Mouse (Mus musculus) lung, embryonic 15.5 days (tissue): ENCODE data around the gene Syngr4. TPM values are rescaled to one million over a fixed set of nuclear protein-coding genes. Genes with fewer than 3 reads are reported as not detected.

Experiments
- ATAC-seq: fragments of 200-750 bp; cut with Nextera tagmentation; 2 replicates; pipeline ENCODE4 v1.8.0; 2017; ENCODE audit warnings: moderate number of reproducible peaks, borderline replicate concordance; ENCODE audit not compliant: low FRiP score, low TSS enrichment; ENCODE audit errors: extremely low read depth
- H3K27ac ChIP-seq: fragments of 300-500 bp; sonication (generic); 2 replicates; pipeline ENCODE4 v1.5.1; 2015; ENCODE audit warnings: moderate library complexity, mild to moderate bottlenecking, inconsistent platforms
- H3K27me3 ChIP-seq: fragments of 300-500 bp; sonication (generic); 2 replicates; pipeline ENCODE4 v1.6.1; 2015; ENCODE audit warnings: inconsistent platforms
- H3K36me3 ChIP-seq: fragments of 300-500 bp; sonication (generic); 2 replicates; pipeline ENCODE4 v1.6.1; 2015; ENCODE audit warnings: inconsistent platforms
- H3K4me1 ChIP-seq: fragments of 300-500 bp; sonication (generic); 2 replicates; pipeline ENCODE4 v1.6.1; 2015; ENCODE audit warnings: inconsistent platforms
- H3K4me2 ChIP-seq: fragments of 300-500 bp; sonication (generic); 2 replicates; pipeline ENCODE4 v1.6.1; 2015; ENCODE audit warnings: inconsistent platforms, mild to moderate bottlenecking, moderate library complexity
- H3K4me3 ChIP-seq: fragments of 300-500 bp; sonication (generic); 2 replicates; pipeline ENCODE4 v1.5.1; 2015; ENCODE audit warnings: mild to moderate bottlenecking, inconsistent platforms
- H3K9ac ChIP-seq: fragments of 300-500 bp; sonication (generic); 2 replicates; pipeline ENCODE4 v1.6.1; 2015; ENCODE audit warnings: inconsistent platforms
- H3K9me3 ChIP-seq: fragments of 300-500 bp; sonication (generic); 2 replicates; pipeline ENCODE4 v1.6.1; 2016; ENCODE audit warnings: inconsistent platforms
- WGBS: fragments of 180-500 bp; shearing (Covaris S2); methylation state at CpG from one replicate; pipeline ENCODE4 v1.1.7; 2015; 5-methylcytosine and 5-hydroxymethylcytosine counted together
- polyA plus RNA-seq: library from polyadenylated mRNA; unstranded; fragments of >200 nt; fragmentation: Nextera tagmentation; extraction: Ambion mirVana; gene quantifications from 2 replicates; pipeline ENCODE4 v1.2.1, GENCODE M21; 2015

Syngr4 gene
- polyA plus RNA-seq, 1 experiment from 2014 or later = 1.1 TPM

- ATAC-seq = no peak
- Histone ChIP-seq H3K4me1 (peaks cover 54% of the 10 kb centered on the region), H3K9me3 (no peaks in the 10 kb centered on the region), H3K36me3 (0 out of 2 replicates have a peak, but pooled peaks cover 3% of the 10 kb centered on the region), H3K4me3 (no peak overlapping the region), H3K27me3 (no peaks in the 10 kb centered on the region), H3K27ac (peak overlapping the region; percentile 96), H3K9ac (no peak overlapping the region), H3K4me2 (peak overlapping the region; percentile 65)
- 75% methylated on average over 12 of the region's 12 CpGs for WGBS
Measured at GRCm38 (mm10) chr7:45921950-45922600, 25.6 kb upstream of the Syngr4 start.

GRCm38 (mm10) chr7:45921242-45921621 lies 24.7 kb upstream of the Syngr4 start, which contains the start of gene Emp3:
Gene Emp3, minus strand, starts transcription at chr7:45921404.
- Histone ChIP-seq H3K9me3 (no peaks in the 10 kb centered on the region), H3K27ac (peak within 1 kb of the TSS; percentile 96), H3K27me3 (no peaks in the 10 kb centered on the region), H3K36me3 (0 out of 2 replicates have a peak, but pooled peaks cover 3% of the 10 kb centered on the region), H3K4me1 (peaks cover 61% of the 10 kb centered on the region), H3K4me2 (peak within 1 kb of the TSS; percentile 65), H3K4me3 (peak within 1 kb of the TSS; percentile 48), H3K9ac (peak within 1 kb of the TSS; percentile 58)
- no peak for ATAC-seq
- 9% methylated on average over 9 of the region's 9 CpGs for WGBS

- 0 out of 2 replicates have a peak, but pooled peaks cover 3% of the 10 kb centered on the region for H3K36me3 ChIP-seq
- ATAC-seq = no peak
- WGBS = 19% methylated on average over 9 of the region's 9 CpGs
- no peaks in the 10 kb centered on the region for H3K27me3 ChIP-seq
- peak overlapping the region; percentile 58 for H3K9ac ChIP-seq
- peak overlapping the region; percentile 96 for H3K27ac ChIP-seq
- peak overlapping the region; percentile 48 for H3K4me3 ChIP-seq
- H3K9me3 ChIP-seq = no peaks in the 10 kb centered on the region
- H3K4me1 ChIP-seq = peaks cover 66% of the 10 kb centered on the region
- peak overlapping the region; percentile 65 for H3K4me2 ChIP-seq
Measured at GRCm38 (mm10) chr7:45920583-45921241, 24.2 kb upstream of the Syngr4 start.

- 0 out of 2 replicates have a peak overlapping the region, but pooled peaks have one; percentile 96 for H3K27ac ChIP-seq
Measured at GRCm38 (mm10) chr7:45919761-45920160, 23.2 kb upstream of the Syngr4 start.

GRCm38 (mm10) chr7:45919083-45919671 lies 22.7 kb upstream of the Syngr4 start:
- no peak overlapping the region for H3K27ac ChIP-seq
- 0 out of 2 replicates have a peak overlapping the region, but pooled peaks have one; percentile 48 for H3K4me3 ChIP-seq
- no peak overlapping the region for H3K9ac ChIP-seq
- H3K27me3 ChIP-seq = no peaks in the 10 kb centered on the region
- 0 out of 2 replicates have a peak, but pooled peaks cover 3% of the 10 kb centered on the region for H3K36me3 ChIP-seq
- 66% methylated on average over 14 of the region's 14 CpGs for WGBS
- H3K4me1 ChIP-seq = peaks cover 61% of the 10 kb centered on the region
- ATAC-seq = no peak
- H3K4me2 ChIP-seq = peak overlapping the region; percentile 65
- H3K9me3 ChIP-seq = no peaks in the 10 kb centered on the region

More at GRCm38 (mm10) chr7:45919761-45920160, 23.2 kb upstream of the Syngr4 start:
- Histone ChIP-seq H3K4me2 (peak overlapping the region; percentile 65), H3K27me3 (no peaks in the 10 kb centered on the region), H3K4me1 (peaks cover 66% of the 10 kb centered on the region), H3K36me3 (0 out of 2 replicates have a peak, but pooled peaks cover 3% of the 10 kb centered on the region), H3K9me3 (no peaks in the 10 kb centered on the region), H3K9ac (peak overlapping the region; percentile 58), H3K4me3 (peak overlapping the region; percentile 48)
- 67% methylated on average over 4 of the region's 4 CpGs for WGBS
- ATAC-seq = no peak

- H3K4me2 ChIP-seq = peak overlapping the region; percentile 56
- no peaks in the 10 kb centered on the region for H3K27me3 ChIP-seq
- 0 out of 2 replicates have a peak, but pooled peaks cover 3% of the 10 kb centered on the region for H3K36me3 ChIP-seq
- H3K9ac ChIP-seq = peak overlapping the region; percentile 35; the same call in 1 of the 2 replicates
- no peaks in the 10 kb centered on the region for H3K9me3 ChIP-seq
- 82% methylated on average over 15 of the region's 15 CpGs for WGBS
- H3K27ac ChIP-seq = peak overlapping the region; percentile 86
- peaks cover 56% of the 10 kb centered on the region for H3K4me1 ChIP-seq
- H3K4me3 ChIP-seq = no peak overlapping the region
- ATAC-seq = no peak
Measured at GRCm38 (mm10) chr7:45917926-45918325, 21.4 kb upstream of the Syngr4 start.

GRCm38 (mm10) chr7:45917004-45917704 lies 20.6 kb upstream of the Syngr4 start:
- H3K4me2 ChIP-seq = peak overlapping the region; percentile 56
- H3K9ac ChIP-seq = peak overlapping the region; percentile 35
- peak; percentile 2; the same call in 1 of the 2 replicates for ATAC-seq
- 10% methylated on average over 13 of the region's 13 CpGs for WGBS
- peak overlapping the region; percentile 86 for H3K27ac ChIP-seq
- no peaks in the 10 kb centered on the region for H3K9me3 ChIP-seq
- peaks cover 49% of the 10 kb centered on the region for H3K4me1 ChIP-seq
- H3K36me3 ChIP-seq = 0 out of 2 replicates have a peak, but pooled peaks cover 3% of the 10 kb centered on the region
- no peaks in the 10 kb centered on the region for H3K27me3 ChIP-seq
- peak overlapping the region; percentile 31 for H3K4me3 ChIP-seq

GRCm38 (mm10) chr7:45916056-45917003 lies 19.8 kb upstream of the Syngr4 start:
- WGBS = 34% methylated on average over 26 of the region's 26 CpGs
- Histone ChIP-seq H3K4me3 (peak overlapping the region; percentile 31), H3K27ac (peak overlapping the region; percentile 86), H3K9ac (peak overlapping the region; percentile 29), H3K4me1 (peaks cover 40% of the 10 kb centered on the region), H3K4me2 (peak overlapping the region; percentile 56), H3K27me3 (no peaks in the 10 kb centered on the region), H3K9me3 (no peaks in the 10 kb centered on the region), H3K36me3 (0 out of 2 replicates have a peak, but pooled peaks cover 3% of the 10 kb centered on the region)
- ATAC-seq = peak; percentile 83

- 81% methylated on average over 5 of the region's 5 CpGs for WGBS
- no peak overlapping the region for H3K9ac ChIP-seq
- no peak overlapping the region for H3K27ac ChIP-seq
- no peak overlapping the region for H3K4me2 ChIP-seq
- no peaks in the 10 kb centered on the region for H3K9me3 ChIP-seq
- no peak overlapping the region for H3K4me3 ChIP-seq
- peaks cover 35% of the 10 kb centered on the region for H3K4me1 ChIP-seq
- H3K36me3 ChIP-seq = peaks cover 4% of the 10 kb centered on the region
- ATAC-seq = no peak
- no peaks in the 10 kb centered on the region for H3K27me3 ChIP-seq
Measured at GRCm38 (mm10) chr7:45915011-45915410, 18.5 kb upstream of the Syngr4 start.

- no peak for ATAC-seq
- Histone ChIP-seq H3K4me1 (peaks cover 26% of the 10 kb centered on the region), H3K36me3 (peaks cover 10% of the 10 kb centered on the region), H3K27me3 (no peaks in the 10 kb centered on the region), H3K27ac (no peak overlapping the region), H3K9me3 (no peaks in the 10 kb centered on the region), H3K9ac (no peak overlapping the region), H3K4me2 (no peak overlapping the region), H3K4me3 (no peak overlapping the region)
- 83% methylated on average over 6 of the region's 6 CpGs for WGBS
Measured at GRCm38 (mm10) chr7:45914067-45914466, 17.6 kb upstream of the Syngr4 start.
